Mouse (Mus musculus) Muller cell, postnatal 12 days (primary cell): ENCODE results near the gene Chd4.

Source experiments
- DNase-seq: peaks from one replicate; pipeline ENCODE4 v3.0.0-alpha.2; 2015; ENCODE audit errors: inconsistent ontology term

Gene Chd4

GRCm38 (mm10) chr6:125139747-125140146, 44.0 kb downstream of the Chd4 start:
- DNase-seq = no peak

GRCm38 (mm10) chr6:125142436-125142835, 46.7 kb downstream of the Chd4 start:
- DNase-seq = no peak

GRCm38 (mm10) chr6:125143128-125143527, 47.3 kb downstream of the Chd4 start:
- DNase-seq = no peak

GRCm38 (mm10) chr6:125143904-125144303, 48.1 kb downstream of the Chd4 start:
- DNase-seq = no peak

- DNase-seq = peak; percentile 93
These were observed 49.2 kb downstream of the Chd4 start, which contains the start of gene Iffo1 for GRCm38 (mm10) chr6:125145001-125145400. Gene Iffo1, plus strand, starts transcription at chr6:125145241.

GRCm38 (mm10) chr6:125145479-125145951, 49.7 kb downstream of the Chd4 start:
- DNase-seq = no peak

GRCm38 (mm10) chr6:125146148-125146547, 50.4 kb downstream of the Chd4 start:
- no peak for DNase-seq

- DNase-seq = peak; percentile 26
These were observed 51.0 kb downstream of the Chd4 start for GRCm38 (mm10) chr6:125146797-125147196.

GRCm38 (mm10) chr6:125147329-125147728, 51.5 kb downstream of the Chd4 start:
- no peak for DNase-seq

- DNase-seq = peak; percentile 50
These were observed 52.6 kb downstream of the Chd4 start for GRCm38 (mm10) chr6:125148251-125148925.

- DNase-seq = peak; percentile 82
These were observed 53.3 kb downstream of the Chd4 start for GRCm38 (mm10) chr6:125148926-125149568.

- DNase-seq = no peak
These were observed 53.8 kb downstream of the Chd4 start for GRCm38 (mm10) chr6:125149569-125149950.

GRCm38 (mm10) chr6:125152212-125153017, 56.6 kb downstream of the Chd4 start:
- DNase-seq = no peak

- DNase-seq = no peak
These were observed 57.2 kb downstream of the Chd4 start for GRCm38 (mm10) chr6:125153018-125153389.

- DNase-seq = no peak
These were observed 57.9 kb downstream of the Chd4 start for GRCm38 (mm10) chr6:125153682-125154081.

GRCm38 (mm10) chr6:125154550-125154949, 58.8 kb downstream of the Chd4 start:
- no peak for DNase-seq

GRCm38 (mm10) chr6:125155262-125155661, 59.5 kb downstream of the Chd4 start:
- no peak for DNase-seq

GRCm38 (mm10) chr6:125156491-125156890, 60.7 kb downstream of the Chd4 start:
- peak; percentile 46 for DNase-seq

GRCm38 (mm10) chr6:125156903-125157614, 61.3 kb downstream of the Chd4 start:
- peak; percentile 99 for DNase-seq

GRCm38 (mm10) chr6:125158944-125159492, 63.2 kb downstream of the Chd4 start:
- DNase-seq = no peak

- DNase-seq = no peak
These were observed 64.2 kb downstream of the Chd4 start for GRCm38 (mm10) chr6:125159773-125160557.
